Comparison of ENCODE assay signal across 9 mouse cellular contexts in genomic region chr19:44899947-44900773, GRCm38 (mm10). TPM values are rescaled to one million over a fixed set of nuclear protein-coding genes. Genes with fewer than 3 reads are reported as not detected.
DNase-seq lines count a peak whose midpoint lies in the region; ATAC-seq and TF ChIP-seq lines count a peak whose summit lies in the region.
"Had no signal": no experiment of that assay in that cellular context is flagged by ENCODE, and none has a peak within 500 bp of the region (broad histone marks: within the 10 kb centered on the region; RNA-seq: fewer than 3 reads in every experiment).

No protein-coding gene starts in this region.

- H3K27ac ChIP-seq in limb, embryonic 13.5 days = no peak overlapping the region
- H3K27ac ChIP-seq in limb, embryonic 10.5 days = no peak overlapping the region
- peak overlapping the region; percentile 74 for H3K27ac ChIP-seq in heart, embryonic 12.5 days (ENCODE audit: poor library complexity, severe bottlenecking)
- no peak overlapping the region for H3K27ac ChIP-seq in limb, embryonic 14.5 days (replicated peaks; ENCODE audit: low read depth, low read length)

- TF ChIP-seq POLR2A in limb, embryonic 14.5 days (IDR thresholded peaks at IDR 0.05; ENCODE audit: borderline replicate concordance, extremely low read depth, insufficient read depth, insufficient read length) = no peak

- no peak overlapping the region for H3K4me3 ChIP-seq in limb, embryonic 13.5 days
- H3K4me3 ChIP-seq in limb, embryonic 10.5 days = no peak overlapping the region
- H3K4me3 ChIP-seq in heart, embryonic 12.5 days = no peak overlapping the region
- no peak overlapping the region for H3K4me3 ChIP-seq in limb, embryonic 14.5 days (replicated peaks; ENCODE audit: low read length)
- H3K4me3 ChIP-seq: erythroblast, embryonic 14.5 days had no signal

- intact Hi-C loops in left cerebral cortex, postnatal 4 days (cut with DNase I) = loop anchor here (10.0 kb wide), 1 partner anchor 145 kb away; the partner anchor contains the start of gene Pax2

- no peak for ATAC-seq in limb, embryonic 13.5 days (ENCODE audit: low FRiP score, low read depth)
- ATAC-seq in heart, embryonic 12.5 days (ENCODE audit: insufficient number of reproducible peaks, low FRiP score) = peak; percentile 30; the same call in 1 of the 2 replicates
- no peak for ATAC-seq in limb, embryonic 14.5 days (ENCODE audit: low FRiP score, low read depth)

- H3K9me3 ChIP-seq in limb, embryonic 13.5 days = no peaks in the 10 kb centered on the region
- no peaks in the 10 kb centered on the region for H3K9me3 ChIP-seq in limb, embryonic 10.5 days (replicated peaks)
- H3K9me3 ChIP-seq in heart, embryonic 12.5 days (replicated peaks) = no peaks in the 10 kb centered on the region
- H3K9me3 ChIP-seq in limb, embryonic 14.5 days (ENCODE audit: control insufficient read depth, low read length) = no peaks in the 10 kb centered on the region

- peaks cover 24% of the 10 kb centered on the region for H3K27me3 ChIP-seq in limb, embryonic 13.5 days
- H3K27me3 ChIP-seq in limb, embryonic 10.5 days (ENCODE audit: low read depth, poor library complexity, severe bottlenecking) = peaks cover 39% of the 10 kb centered on the region
- H3K27me3 ChIP-seq in heart, embryonic 12.5 days (replicated peaks) = peaks cover 16% of the 10 kb centered on the region
- H3K27me3 ChIP-seq in limb, embryonic 14.5 days (ENCODE audit: control insufficient read depth, insufficient read depth, low read length) = no peaks in the 10 kb centered on the region; the same call in 1 of the 2 replicates

- peaks cover 17% of the 10 kb centered on the region for H3K4me1 ChIP-seq in limb, embryonic 13.5 days
- peaks cover 42% of the 10 kb centered on the region for H3K4me1 ChIP-seq in limb, embryonic 10.5 days
- peaks cover 54% of the 10 kb centered on the region for H3K4me1 ChIP-seq in heart, embryonic 12.5 days (replicated peaks)
- H3K4me1 ChIP-seq in limb, embryonic 14.5 days (ENCODE audit: control insufficient read depth, insufficient read depth, low read length) = no peaks in the 10 kb centered on the region

- H3K4me2 ChIP-seq in limb, embryonic 13.5 days (replicated peaks) = 0 out of 2 replicates have a peak overlapping the region, but pooled peaks have one; percentile 0
- H3K4me2 ChIP-seq in heart, embryonic 12.5 days = peak overlapping the region; percentile 19
- 0 out of 2 replicates have a peak overlapping the region, but pooled peaks have one; percentile 2 for H3K4me2 ChIP-seq in limb, embryonic 14.5 days (replicated peaks; ENCODE audit: low read depth, low read length, severe bottlenecking)

- no peaks in the 10 kb centered on the region for H3K36me3 ChIP-seq in limb, embryonic 13.5 days
- no peaks in the 10 kb centered on the region for H3K36me3 ChIP-seq in limb, embryonic 10.5 days
- H3K36me3 ChIP-seq in heart, embryonic 12.5 days = no peaks in the 10 kb centered on the region
- no peaks in the 10 kb centered on the region for H3K36me3 ChIP-seq in limb, embryonic 14.5 days (ENCODE audit: control insufficient read depth, insufficient read depth, low read length)

- H3K9ac ChIP-seq in limb, embryonic 13.5 days = no peak overlapping the region
- no peak overlapping the region for H3K9ac ChIP-seq in heart, embryonic 12.5 days
- peak overlapping the region; percentile 16; the same call in 1 of the 2 replicates for H3K9ac ChIP-seq in limb, embryonic 14.5 days (ENCODE audit: low read depth, low read length, severe bottlenecking)

- 41% methylated on average over 22 of the region's 22 CpGs for WGBS in limb, embryonic 13.5 days
- 45% methylated on average over 22 of the region's 22 CpGs for WGBS in limb, embryonic 10.5 days
- WGBS in heart, embryonic 12.5 days = 31% methylated on average over 22 of the region's 22 CpGs
- 40% methylated on average over 22 of the region's 22 CpGs for WGBS in limb, embryonic 14.5 days

- DNase-seq in limb, embryonic 10.5 days (ENCODE audit: low spot score) = no peak
- peak; percentile 27 for DNase-seq in limb, embryonic 14.5 days (ENCODE audit: low spot score)
- peak; percentile 68 for DNase-seq in retina, postnatal 1 day
- DNase-seq in adrenal gland, postnatal 4 days (ENCODE audit: low spot score in 2 of 2) = no peak
- DNase-seq in ovary, postnatal 14 days (ENCODE audit: low spot score) = no peak
- no peak for DNase-seq in left cerebral cortex, postnatal 4 days

RNA-seq across cellular contexts. Expression of gene Slf2, which starts 30.8 kb away (rescaled TPM):
- 37.8 and 41.5 TPM in 2 replicates for polyA plus RNA-seq in limb, embryonic 13.5 days (2015; fragmentation: Nextera tagmentation; extraction: Ambion mirVana)
- 52.1 and 54.0 TPM in 2 replicates for polyA plus RNA-seq in limb, embryonic 10.5 days (2016; fragmentation: Nextera tagmentation; extraction: Ambion mirVana)
- 51.4 and 52.3 TPM in 2 replicates for polyA plus RNA-seq in heart, embryonic 12.5 days (2016; fragmentation: Nextera tagmentation; extraction: Ambion mirVana)
- polyA plus RNA-seq in limb, embryonic 14.5 days (2012; rRNA removed) = 28.3 and 35.0 TPM in 2 replicates
- polyA plus RNA-seq in limb, embryonic 14.5 days (2014; fragmentation: Nextera tagmentation; extraction: Ambion mirVana) = 39.1 and 41.6 TPM in 2 replicates
- 10 to 100 TPM; 38.4 to 39.8 TPM for total RNA-seq in adrenal gland, postnatal 4 days (2021)
- 10 to 100 TPM; 44.7 to 46.6 TPM for total RNA-seq in left cerebral cortex, postnatal 4 days (2021)

Comparison
In these comparisons a context has a peak if more than half of its experiments do, and no peak if none do; other contexts are left out.
1. DNase-seq: peak in limb, embryonic 14.5 days (single experiment) and retina, postnatal 1 day (single experiment); none in limb, embryonic 10.5 days (single experiment), adrenal gland, postnatal 4 days (0 of 2), ovary, postnatal 14 days (single experiment) and left cerebral cortex, postnatal 4 days (single experiment).
2. Peak in every context shown above with its lines, with median percentiles within 50 percentile points of each other: H3K4me2 ChIP-seq.